Mouse (Mus musculus) heart, embryonic 15.5 days (tissue): ENCODE data around the gene Epm2aip1. TPM values are rescaled to one million over a fixed set of nuclear protein-coding genes. Genes with fewer than 3 reads are reported as not detected.

Experiments used
- ATAC-seq: fragments of 200-750 bp; cut with Nextera tagmentation; replicated peaks from 2 replicates; pipeline ENCODE4 v1.8.0; 2017; ENCODE audit warnings: low read depth, moderate TSS enrichment; ENCODE audit not compliant: insufficient number of reproducible peaks, insufficient read depth, low FRiP score
- H3K27ac ChIP-seq: fragments of 300-500 bp; sonication (generic); 2 replicates; pipeline ENCODE4 v1.5.1; 2015; ENCODE audit warnings: mild to moderate bottlenecking, inconsistent platforms
- H3K27me3 ChIP-seq: fragments of 300-500 bp; sonication (generic); 2 replicates; pipeline ENCODE4 v1.6.1; 2015; ENCODE audit warnings: inconsistent platforms
- H3K36me3 ChIP-seq: fragments of 300-500 bp; sonication (generic); 2 replicates; pipeline ENCODE4 v1.6.1; 2015; ENCODE audit warnings: mild to moderate bottlenecking, inconsistent platforms
- H3K4me1 ChIP-seq: fragments of 300-500 bp; sonication (generic); replicated peaks from 2 replicates; pipeline ENCODE4 v1.6.1; 2015; ENCODE audit warnings: inconsistent platforms
- H3K4me2 ChIP-seq: fragments of 300-500 bp; sonication (generic); 2 replicates; pipeline ENCODE4 v1.6.1; 2015; ENCODE audit warnings: inconsistent platforms, mild to moderate bottlenecking, moderate library complexity
- H3K4me3 ChIP-seq: fragments of 300-500 bp; sonication (generic); 2 replicates; pipeline ENCODE4 v1.5.1; 2015; ENCODE audit warnings: mild to moderate bottlenecking, inconsistent platforms
- H3K9ac ChIP-seq: fragments of 300-500 bp; sonication (generic); 2 replicates; pipeline ENCODE4 v1.6.1; 2015; ENCODE audit warnings: mild to moderate bottlenecking, inconsistent platforms
- H3K9me3 ChIP-seq: fragments of 300-500 bp; sonication (generic); replicated peaks from 2 replicates; pipeline ENCODE4 v1.6.1; 2016; ENCODE audit warnings: inconsistent platforms
- WGBS: fragments of 180-500 bp; shearing (Covaris S2); methylation state at CpG from one replicate; pipeline ENCODE4 v1.1.7; 2015; ENCODE audit warnings: mixed read lengths; 5-methylcytosine and 5-hydroxymethylcytosine counted together
- polyA plus RNA-seq: library from polyadenylated mRNA; unstranded; fragments of >200 nt; fragmentation: Nextera tagmentation; extraction: Ambion mirVana; gene quantifications from 2 replicates; pipeline ENCODE4 v1.2.1, GENCODE M21; 2015

Epm2aip1 gene
- polyA plus RNA-seq, 1 experiment from 2014 or later, result 18.4 TPM

DNA sequence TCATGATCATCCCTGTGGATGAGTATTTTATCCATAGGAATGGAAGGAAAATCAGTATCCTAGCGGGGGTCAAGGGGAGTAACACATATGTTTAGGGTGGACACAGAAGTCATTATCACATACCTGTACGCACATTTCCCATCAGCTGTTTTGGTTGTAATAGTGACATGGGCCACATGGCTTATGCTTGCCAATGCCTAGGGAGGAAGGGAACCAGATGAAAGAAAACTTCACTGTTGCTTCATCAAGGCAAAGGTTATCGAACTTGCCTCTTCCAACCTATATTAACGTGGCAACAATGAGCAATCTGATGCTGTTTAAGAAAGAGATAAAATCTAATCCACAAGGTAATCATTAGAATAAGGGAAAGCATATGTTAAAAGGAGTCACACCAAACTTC is 10.4 kb upstream of the Epm2aip1 start:
- Histone ChIP-seq H3K36me3 (peaks cover 55% of the 10 kb centered on the region), H3K9ac (no peak overlapping the region), H3K4me2 (no peak overlapping the region), H3K4me1 (no peaks in the 10 kb centered on the region), H3K9me3 (no peaks in the 10 kb centered on the region), H3K27ac (no peak overlapping the region), H3K27me3 (no peaks in the 10 kb centered on the region), H3K4me3 (no peak overlapping the region)
- WGBS, result 90% methylated on average over 4 of the region's 4 CpGs
- no peak for ATAC-seq

DNA sequence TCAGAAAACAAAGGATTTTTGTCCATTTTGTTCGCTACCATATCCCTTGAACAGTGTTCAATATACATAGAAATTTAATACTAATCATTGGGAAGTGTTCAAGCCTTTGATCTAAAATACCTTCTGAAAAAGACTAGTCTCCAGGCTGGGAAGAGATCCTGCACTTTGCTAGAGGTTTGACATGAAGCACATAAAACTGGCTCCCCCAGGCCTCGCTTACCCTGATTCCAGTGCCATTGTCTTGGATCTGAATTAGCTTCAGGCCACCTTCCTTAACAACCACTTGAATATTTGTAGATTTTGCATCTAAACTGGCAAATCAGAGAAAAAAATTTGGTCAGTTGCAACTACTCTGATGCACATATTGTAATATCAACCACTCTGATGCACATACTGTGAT is 3.7 kb upstream of the Epm2aip1 start:
- WGBS, result 93% methylated on average over 2 of the region's 2 CpGs
- H3K9ac ChIP-seq, result no peak overlapping the region

DNA sequence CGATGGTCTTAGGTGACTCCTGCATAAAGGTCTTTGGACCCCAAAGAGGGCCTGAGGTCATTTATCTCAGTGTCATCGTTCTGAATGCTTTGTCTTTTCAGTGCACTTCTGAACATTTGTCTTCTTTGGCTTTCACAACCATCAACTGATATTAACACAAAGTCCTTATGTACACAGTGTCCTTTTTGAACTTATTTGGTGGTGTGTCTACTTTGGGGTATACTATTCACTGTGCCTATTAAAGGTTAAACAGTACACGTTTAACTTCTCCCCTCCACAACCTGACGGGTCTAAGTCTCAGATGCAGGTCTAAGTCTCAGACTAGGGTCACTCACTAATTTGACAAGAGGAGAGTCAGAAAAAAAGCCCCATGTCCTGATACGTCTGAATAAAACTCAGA is 1.1 kb upstream of the Epm2aip1 start:
- Histone ChIP-seq H3K27me3 (no peaks in the 10 kb centered on the region), H3K4me2 (peak overlapping the region; percentile 70), H3K4me3 (peak overlapping the region; percentile 79), H3K9me3 (no peaks in the 10 kb centered on the region), H3K27ac (peak overlapping the region; percentile 95), H3K9ac (peak overlapping the region; percentile 77), H3K36me3 (peaks cover 10% of the 10 kb centered on the region; the same call in 1 of the 2 replicates), H3K4me1 (peaks cover 35% of the 10 kb centered on the region)
- WGBS, result 13% methylated on average over 5 of the region's 5 CpGs
- no peak for ATAC-seq

More for the DNA sequence above, 3.7 kb upstream of the Epm2aip1 start:
- H3K4me1 ChIP-seq, result peaks cover 13% of the 10 kb centered on the region
- H3K27ac ChIP-seq, result no peak overlapping the region
- no peak overlapping the region for H3K4me3 ChIP-seq
- H3K27me3 ChIP-seq, result no peaks in the 10 kb centered on the region
- H3K36me3 ChIP-seq, result peaks cover 31% of the 10 kb centered on the region
- H3K4me2 ChIP-seq, result no peak overlapping the region
- no peak for ATAC-seq
- H3K9me3 ChIP-seq, result no peaks in the 10 kb centered on the region

DNA sequence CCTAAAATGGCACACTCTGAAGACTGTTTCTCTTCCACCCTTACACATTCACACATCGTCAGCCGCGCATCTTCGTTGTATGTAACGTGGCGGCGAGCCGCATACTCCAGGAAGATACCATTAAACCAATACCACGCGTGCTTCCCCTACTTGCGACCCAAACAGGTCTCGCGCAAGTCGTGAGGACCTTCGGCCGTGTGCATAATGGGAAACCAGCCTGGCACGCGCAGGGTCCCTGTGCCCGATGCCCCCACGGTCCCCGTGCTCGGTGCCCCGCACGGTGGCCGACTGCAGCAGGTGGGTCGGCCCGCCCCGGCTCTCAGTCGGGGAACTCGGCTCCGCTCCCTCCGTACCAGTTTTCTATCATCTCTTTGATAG is 684 bp upstream of the Epm2aip1 start:
- ATAC-seq, result peak; percentile 58
- Histone ChIP-seq H3K27me3 (no peaks in the 10 kb centered on the region), H3K4me1 (peaks cover 40% of the 10 kb centered on the region), H3K4me3 (peak overlapping the region; percentile 79), H3K4me2 (peak overlapping the region; percentile 70), H3K36me3 (peaks cover 10% of the 10 kb centered on the region; the same call in 1 of the 2 replicates), H3K9me3 (no peaks in the 10 kb centered on the region), H3K9ac (peak overlapping the region; percentile 77), H3K27ac (peak overlapping the region; percentile 95)
- under 1% methylated on average over 32 of the region's 32 CpGs for WGBS

DNA sequence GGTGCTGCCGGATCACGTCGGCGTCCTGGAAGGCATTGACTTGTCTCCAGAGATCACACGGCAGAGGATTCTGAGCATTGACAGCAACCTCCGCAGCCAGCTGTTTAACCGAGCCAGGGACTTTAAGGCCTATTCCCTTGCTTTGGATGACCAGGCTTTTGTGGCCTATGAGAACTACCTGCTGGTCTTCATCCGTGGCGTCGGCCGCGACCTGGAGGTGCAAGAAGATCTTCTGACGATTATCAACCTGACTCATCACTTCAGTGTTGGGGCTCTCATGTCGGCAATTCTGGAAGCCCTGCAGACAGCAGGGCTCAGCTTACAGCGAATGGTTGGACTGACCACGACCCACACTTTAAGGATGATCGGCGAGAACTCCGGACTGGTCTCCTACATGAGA is 627 bp downstream of the Epm2aip1 start:
- WGBS, result 4% methylated on average over 19 of the region's 19 CpGs
- peak overlapping the region; percentile 96 for H3K27ac ChIP-seq
- H3K27me3 ChIP-seq, result no peaks in the 10 kb centered on the region
- H3K4me1 ChIP-seq, result peaks cover 46% of the 10 kb centered on the region
- peak overlapping the region; percentile 76 for H3K4me2 ChIP-seq
- ATAC-seq, result no peak
- H3K4me3 ChIP-seq, result peak overlapping the region; percentile 79
- H3K9me3 ChIP-seq, result no peaks in the 10 kb centered on the region
- H3K36me3 ChIP-seq, result peaks cover 16% of the 10 kb centered on the region; the same call in 1 of the 2 replicates
- H3K9ac ChIP-seq, result peak overlapping the region; percentile 85

DNA sequence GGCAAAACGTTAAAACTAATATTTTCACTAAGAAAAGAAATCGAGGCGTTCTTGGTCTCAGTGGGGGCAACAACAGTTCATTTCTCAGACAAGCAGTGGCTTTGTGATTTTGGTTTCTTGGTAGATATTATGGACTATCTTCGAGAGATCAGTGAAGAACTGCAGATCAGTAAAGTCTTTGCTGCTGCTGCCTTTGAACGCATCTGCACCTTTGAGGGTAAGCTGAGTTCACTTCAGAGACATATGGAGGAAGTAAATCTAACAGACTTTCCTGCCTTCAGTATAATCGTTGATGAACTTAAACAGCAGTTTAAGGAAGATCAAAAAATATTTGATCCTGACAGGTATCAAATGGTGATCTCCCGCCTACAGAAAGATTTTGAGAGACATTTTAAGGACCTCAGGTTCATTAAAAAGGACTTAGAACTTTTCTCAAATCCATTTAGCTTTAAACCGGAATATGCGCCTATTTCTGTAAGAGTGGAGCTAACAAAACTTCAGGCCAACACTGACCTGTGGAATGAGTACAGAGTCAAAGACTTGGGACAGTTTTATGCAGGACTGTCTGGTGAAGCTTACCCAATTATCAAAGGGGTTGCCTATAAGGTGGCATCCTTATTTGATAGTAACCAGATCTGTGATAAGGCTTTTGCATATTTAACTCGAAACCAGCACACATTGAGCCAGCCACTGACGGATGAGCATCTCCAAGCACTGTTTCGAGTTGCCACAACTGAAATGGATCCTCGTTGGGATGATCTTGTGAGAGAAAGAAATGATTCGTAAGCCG is 1.5 kb downstream of the Epm2aip1 start:
- H3K27ac ChIP-seq, result no peak overlapping the region; the same call in 1 of the 2 replicates

DNA sequence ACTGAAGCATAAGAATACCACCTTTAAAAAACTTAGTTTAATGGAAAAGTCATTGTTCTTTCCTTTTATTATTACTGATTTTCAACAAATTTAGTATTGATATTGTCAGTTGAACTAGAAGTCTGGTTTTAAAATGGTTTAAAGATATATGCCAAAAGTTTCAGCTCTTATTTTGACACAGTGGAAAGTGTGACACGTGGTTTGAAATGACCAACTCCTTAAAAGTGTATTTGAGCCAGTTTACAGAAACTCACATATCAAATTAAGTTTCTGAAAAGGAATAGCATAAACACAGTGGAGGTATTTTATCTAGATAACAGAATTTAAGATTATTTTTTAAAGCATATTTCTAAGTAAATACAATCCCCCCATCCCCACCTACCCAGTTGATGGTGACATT is 2.2 kb downstream of the Epm2aip1 start:
- WGBS, result 61% methylated on average over 1 of the region's 1 CpGs
- H3K4me2 ChIP-seq, result peak overlapping the region; percentile 76
- H3K9me3 ChIP-seq, result no peaks in the 10 kb centered on the region
- H3K27me3 ChIP-seq, result no peaks in the 10 kb centered on the region
- no peak for ATAC-seq
- no peak overlapping the region for H3K27ac ChIP-seq
- H3K36me3 ChIP-seq, result peaks cover 26% of the 10 kb centered on the region
- peaks cover 46% of the 10 kb centered on the region for H3K4me1 ChIP-seq
- H3K4me3 ChIP-seq, result peak overlapping the region; percentile 79; the same call in 1 of the 2 replicates
- H3K9ac ChIP-seq, result no peak overlapping the region

More for the DNA sequence above, 1.5 kb downstream of the Epm2aip1 start:
- peaks cover 20% of the 10 kb centered on the region for H3K36me3 ChIP-seq
- ATAC-seq, result no peak
- peaks cover 46% of the 10 kb centered on the region for H3K4me1 ChIP-seq
- 55% methylated on average over 15 of the region's 15 CpGs for WGBS
- no peaks in the 10 kb centered on the region for H3K9me3 ChIP-seq
- H3K9ac ChIP-seq, result peak overlapping the region; percentile 85
- H3K4me3 ChIP-seq, result peak overlapping the region; percentile 79
- no peaks in the 10 kb centered on the region for H3K27me3 ChIP-seq
- H3K4me2 ChIP-seq, result peak overlapping the region; percentile 76

DNA sequence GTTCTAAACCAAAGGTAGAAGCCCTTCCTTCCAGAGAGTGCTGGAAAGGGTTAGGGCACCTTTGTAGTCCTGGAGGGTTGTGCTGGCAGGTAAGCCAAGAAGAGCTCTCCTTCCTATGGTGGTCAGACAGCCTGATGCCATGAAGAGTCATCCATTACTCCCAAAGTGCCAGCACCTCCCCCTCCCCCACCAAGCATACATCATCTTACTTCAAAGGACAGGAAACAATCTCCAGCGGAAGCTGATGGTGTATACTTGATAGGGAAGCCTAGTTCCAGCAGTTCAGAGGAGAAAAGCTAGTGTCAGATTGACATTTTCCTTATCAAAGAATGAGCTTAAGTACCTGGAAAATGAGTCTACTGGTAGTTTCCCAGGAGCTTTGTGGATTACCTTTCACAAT is 3.4 kb downstream of the Epm2aip1 start:
- ATAC-seq, result no peak
- no peaks in the 10 kb centered on the region for H3K9me3 ChIP-seq
- peaks cover 44% of the 10 kb centered on the region for H3K4me1 ChIP-seq
- H3K4me2 ChIP-seq, result peak overlapping the region; percentile 76
- H3K27ac ChIP-seq, result no peak overlapping the region
- H3K9ac ChIP-seq, result no peak overlapping the region
- no peaks in the 10 kb centered on the region for H3K27me3 ChIP-seq
- 18% methylated on average over 1 of the region's 1 CpGs for WGBS
- H3K36me3 ChIP-seq, result peaks cover 33% of the 10 kb centered on the region
- H3K4me3 ChIP-seq, result peak overlapping the region; percentile 30

DNA sequence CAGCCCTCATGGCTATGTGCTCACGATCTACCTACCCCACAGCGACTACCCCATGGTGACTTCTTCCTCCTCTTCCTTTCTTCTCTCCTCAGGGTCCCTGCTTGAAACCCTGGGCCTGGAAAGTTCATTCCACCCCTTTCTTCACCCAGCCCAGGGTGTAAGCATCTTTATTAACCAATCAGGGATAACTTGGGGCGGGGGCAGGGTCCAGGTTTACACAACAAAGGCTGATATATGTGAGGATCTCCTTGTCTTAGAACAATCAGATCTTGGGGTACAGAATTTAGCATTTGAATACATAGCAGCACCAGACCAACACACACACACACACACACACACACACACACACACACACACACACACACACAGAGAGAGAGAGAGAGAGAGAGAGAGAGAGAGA is 13.3 kb downstream of the Epm2aip1 start:
- ATAC-seq, result no peak
- 55% methylated on average over 3 of the region's 3 CpGs for WGBS
- H3K4me2 ChIP-seq, result no peak overlapping the region

DNA sequence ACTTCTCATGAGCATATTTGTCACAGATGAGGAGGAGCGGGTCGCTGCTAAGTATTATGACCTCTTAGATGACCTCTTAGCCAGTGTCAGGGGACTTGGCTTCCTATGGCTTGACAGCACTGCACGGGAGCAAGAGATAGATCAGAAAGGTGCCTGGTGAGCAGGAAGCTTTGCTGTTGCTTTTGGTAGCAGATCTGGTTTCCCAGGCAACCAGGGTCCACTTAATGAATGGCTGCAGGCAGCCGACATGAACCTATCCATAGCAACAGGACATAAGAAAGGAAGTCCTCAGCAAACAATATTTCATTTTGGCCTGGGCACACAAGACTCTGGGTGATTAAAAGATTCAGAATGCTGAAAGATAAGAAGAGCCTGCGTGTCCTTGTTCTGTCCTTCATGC is 13.9 kb downstream of the Epm2aip1 start:
- Histone ChIP-seq H3K27me3 (no peaks in the 10 kb centered on the region), H3K9ac (no peak overlapping the region), H3K36me3 (no peaks in the 10 kb centered on the region), H3K27ac (no peak overlapping the region), H3K4me1 (peaks cover 11% of the 10 kb centered on the region), H3K4me3 (no peak overlapping the region), H3K9me3 (no peaks in the 10 kb centered on the region), H3K4me2 (no peak overlapping the region)
- ATAC-seq, result no peak
- 17% methylated on average over 5 of the region's 5 CpGs for WGBS

More for the DNA sequence above, 13.3 kb downstream of the Epm2aip1 start:
- Histone ChIP-seq H3K36me3 (no peaks in the 10 kb centered on the region), H3K27me3 (no peaks in the 10 kb centered on the region), H3K4me3 (no peak overlapping the region), H3K27ac (no peak overlapping the region), H3K9me3 (no peaks in the 10 kb centered on the region), H3K4me1 (peaks cover 11% of the 10 kb centered on the region), H3K9ac (no peak overlapping the region)

DNA sequence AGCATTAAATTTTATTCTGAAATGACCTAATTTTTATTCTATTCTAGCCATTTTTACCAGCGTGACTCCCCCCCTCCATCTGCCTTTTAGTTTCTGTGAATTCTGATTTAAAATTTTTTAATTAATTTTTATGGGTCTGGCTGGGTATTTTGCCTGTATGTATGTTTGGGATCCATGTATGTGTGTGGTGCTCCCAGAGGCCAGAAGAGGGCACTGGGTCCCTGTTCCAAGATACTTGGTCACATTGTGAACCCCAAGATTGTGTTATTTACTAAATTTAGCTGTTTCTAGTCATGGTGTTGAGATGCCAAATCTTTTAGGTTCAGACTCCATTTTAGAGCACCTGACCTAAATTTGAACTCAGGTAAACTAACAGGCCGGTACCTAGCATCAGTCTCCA is 14.7 kb downstream of the Epm2aip1 start:
- Histone ChIP-seq H3K4me3 (no peak overlapping the region), H3K27me3 (no peaks in the 10 kb centered on the region), H3K4me1 (peaks cover 11% of the 10 kb centered on the region), H3K27ac (no peak overlapping the region), H3K36me3 (no peaks in the 10 kb centered on the region), H3K9me3 (no peaks in the 10 kb centered on the region), H3K4me2 (no peak overlapping the region), H3K9ac (no peak overlapping the region)
- no peak for ATAC-seq
- WGBS, result 79% methylated on average over 2 of the region's 2 CpGs

DNA sequence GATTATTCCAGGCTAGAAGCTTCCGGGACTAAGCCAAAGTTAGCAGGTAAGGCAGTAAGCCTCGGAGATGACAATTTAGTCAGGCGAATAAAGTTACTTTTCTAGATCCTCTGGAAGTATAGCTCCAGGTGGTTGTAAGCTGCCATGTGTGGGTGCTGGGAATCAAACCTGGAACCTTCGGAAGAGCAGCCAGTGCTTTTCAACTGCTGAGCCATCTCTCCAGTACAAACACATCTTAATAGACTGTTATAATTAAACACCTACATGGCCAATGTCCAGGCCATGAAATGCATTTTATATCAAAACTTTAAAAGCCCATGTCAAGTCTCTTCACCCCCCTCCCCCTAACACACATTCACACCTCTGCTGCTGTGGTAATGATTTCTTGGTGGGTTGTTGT is 16.2 kb downstream of the Epm2aip1 start:
- WGBS, result 88% methylated on average over 4 of the region's 4 CpGs
- H3K27me3 ChIP-seq, result no peaks in the 10 kb centered on the region
- no peak overlapping the region for H3K4me2 ChIP-seq
- no peaks in the 10 kb centered on the region for H3K36me3 ChIP-seq
- peaks cover 8% of the 10 kb centered on the region for H3K4me1 ChIP-seq
- H3K9me3 ChIP-seq, result no peaks in the 10 kb centered on the region
- no peak overlapping the region for H3K9ac ChIP-seq
- no peak for ATAC-seq
- H3K4me3 ChIP-seq, result no peak overlapping the region
- H3K27ac ChIP-seq, result no peak overlapping the region
